Mouse (Mus musculus) cerebellum, postnatal 10 days (tissue): ENCODE results near the gene Camk2n2.
A peak's percentile ranks its signal among the peaks of the same experiment; 100 is the strongest.
"Not testable (repeated sequence)": the region's sequence is repeated elsewhere in the genome, so short reads cannot be mapped to it uniquely, and the experiment has no call there.

ENCODE experiments used
- DNase-seq, 2 experiments: peaks; one replicate each; pipeline ENCODE4 v3.0.0; 2021; ENCODE audit warnings: mixed read lengths in 2 of 2

The Camk2n2 gene

DNA sequence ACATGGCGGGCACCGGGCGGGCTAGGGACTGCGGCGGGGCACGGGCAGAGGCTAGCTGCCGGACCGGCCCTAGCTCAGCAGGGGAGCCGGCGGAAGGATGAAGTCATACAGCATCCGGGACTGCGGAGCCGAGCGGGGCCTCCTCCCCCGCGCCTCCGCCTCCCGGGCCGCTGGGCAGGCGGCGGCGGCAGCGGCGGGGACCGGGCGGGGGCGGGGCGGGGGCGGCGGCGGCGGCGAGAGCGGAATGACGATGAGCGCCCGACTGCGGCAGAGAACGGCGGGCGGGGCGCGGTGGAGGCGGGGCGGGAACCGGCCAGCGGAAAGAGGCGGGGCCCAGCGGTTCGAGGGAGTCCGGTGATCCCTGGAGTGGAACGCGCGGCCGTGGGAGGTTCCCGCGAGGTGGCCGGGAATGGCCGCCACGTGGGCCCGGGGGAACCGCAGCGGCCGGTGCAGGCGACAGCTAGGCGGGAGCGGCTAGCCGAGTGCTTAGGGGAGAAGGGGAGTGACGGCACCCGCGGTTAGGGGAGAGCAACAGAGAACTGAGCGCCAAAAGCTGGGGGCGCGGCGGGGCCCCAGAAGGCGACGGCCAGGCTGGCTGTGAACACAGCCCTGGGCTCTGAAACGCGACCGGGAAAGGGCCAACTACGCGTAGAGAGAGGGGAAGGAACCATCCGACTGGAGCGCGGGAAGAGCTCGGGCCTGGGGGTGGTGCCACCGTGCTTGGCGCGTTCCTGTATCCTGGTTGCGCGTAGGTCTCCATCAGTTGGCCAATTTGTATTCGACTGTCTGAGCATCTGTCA, at the start of gene Camk2n2:
Camk2n2 (minus strand) TSS at position 97 of the 800 bp plus-strand sequence.
- peak; percentile 88 to 90 for DNase-seq

DNA sequence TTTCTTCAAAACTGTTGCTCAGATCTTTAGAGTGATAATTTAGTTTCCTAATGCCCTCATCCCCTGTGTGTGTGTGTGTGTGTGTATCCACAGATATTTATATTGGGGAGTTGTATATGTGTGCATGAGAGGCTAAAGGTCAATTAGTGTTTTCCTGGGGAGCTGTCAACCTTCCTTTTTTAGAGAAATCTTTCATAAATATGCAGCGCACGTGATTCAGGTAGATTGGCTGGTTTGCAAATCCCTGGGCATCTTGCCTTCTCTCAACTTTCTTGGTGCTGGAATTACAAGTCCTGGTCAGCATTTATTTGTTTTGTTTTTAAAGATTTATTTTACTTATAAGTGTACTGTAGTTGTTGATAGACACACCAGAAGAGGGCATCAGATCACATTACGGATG, 49.2 kb upstream of the Camk2n2 start:
- DNase-seq, result no peak

- not testable (repeated sequence) for DNase-seq
Observed at GRCm38 (mm10) chr16:20668013-20668412, 46.9 kb upstream of the Camk2n2 start, which contains the start of gene Eif4g1. Gene Eif4g1 (plus strand): TSS chr16:20668313.

- DNase-seq, result no peak
Observed at GRCm38 (mm10) chr16:20657661-20658060, 36.6 kb upstream of the Camk2n2 start.

DNA sequence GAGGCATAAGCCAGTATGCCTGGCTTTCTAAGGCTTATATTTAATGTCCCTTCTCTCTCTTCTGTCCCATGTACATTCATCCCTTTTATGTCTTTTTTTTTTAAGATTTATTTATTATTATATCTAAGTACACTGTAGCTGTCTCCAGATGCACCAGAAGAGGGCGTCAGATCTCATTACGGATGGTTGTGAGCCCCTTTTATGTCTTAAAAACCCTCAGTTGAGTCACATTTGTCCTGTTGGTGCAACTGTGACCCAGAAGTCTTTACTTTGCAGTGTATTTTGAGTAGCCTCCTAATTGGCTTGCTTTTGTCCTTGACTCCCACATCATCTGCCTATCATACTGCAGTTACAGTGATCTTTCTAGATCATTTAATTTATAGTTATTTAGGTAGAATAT, 32.2 kb upstream of the Camk2n2 start:
- DNase-seq, result no peak

DNA sequence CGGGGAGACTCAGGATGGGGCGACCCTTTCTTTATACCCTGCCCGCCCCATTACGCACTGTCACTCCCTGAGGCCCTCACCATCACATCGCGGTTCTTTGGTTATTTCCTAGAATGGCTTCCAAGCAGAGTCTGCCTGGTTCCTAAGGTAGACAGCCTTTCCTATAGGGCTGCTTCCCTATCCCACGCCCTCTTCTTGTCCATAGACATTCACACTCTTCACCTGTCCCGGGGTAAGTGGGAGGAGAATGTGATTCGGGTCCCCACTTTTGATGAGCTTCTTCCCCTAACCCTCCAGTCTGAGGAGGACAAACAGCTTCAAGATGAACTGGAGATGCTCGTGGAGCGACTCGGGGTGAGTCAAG, 30.8 kb upstream of the Camk2n2 start:
- DNase-seq, result no peak

DNA sequence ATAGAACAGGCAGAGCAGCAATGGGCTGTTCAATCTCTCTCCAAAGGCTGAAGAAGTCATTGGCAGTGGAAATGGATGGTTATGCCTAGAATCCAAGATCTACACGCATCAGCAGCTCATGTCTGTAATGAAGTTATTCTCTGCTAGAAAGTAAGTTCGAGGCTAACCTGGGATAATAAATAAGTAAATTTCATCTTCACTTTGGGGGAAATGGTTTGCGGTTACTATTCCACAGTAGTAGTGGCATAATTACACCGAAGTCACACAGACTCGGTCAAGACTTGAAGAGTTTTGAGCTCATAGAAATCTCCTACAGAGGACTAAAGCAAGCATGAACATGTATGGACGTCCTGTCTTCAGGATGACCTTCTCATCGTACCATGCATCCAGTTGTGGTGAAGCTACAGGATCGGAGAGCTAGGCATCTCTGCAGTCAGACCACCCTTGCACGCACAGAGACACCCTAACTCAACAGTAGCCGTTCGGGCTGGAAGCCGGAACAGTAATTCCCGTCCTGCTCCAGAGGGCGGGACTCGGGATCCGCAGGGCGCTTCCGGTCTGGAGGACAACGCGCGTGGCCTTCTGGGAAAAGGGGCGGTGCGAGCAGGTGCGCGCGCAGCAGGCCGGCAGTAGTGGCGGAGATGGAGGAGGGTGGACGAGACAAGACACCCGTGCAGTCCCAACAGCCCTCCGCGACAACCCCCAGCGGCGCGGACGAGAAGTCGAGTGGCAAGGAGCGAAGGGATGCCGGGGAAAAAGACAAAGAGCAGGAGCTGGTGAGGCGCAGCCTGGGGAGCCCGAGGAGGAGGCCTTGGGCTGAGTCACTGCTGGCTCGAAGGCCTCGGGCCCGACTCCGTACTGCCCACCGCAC, 30.2 kb upstream of the Camk2n2 start, which contains the start of gene Psmd2:
Psmd2 (plus strand) TSS at position 577 of the 871 bp plus-strand sequence.
- DNase-seq, result peak; percentile 99

GRCm38 (mm10) chr16:20643911-20644310, 22.8 kb upstream of the Camk2n2 start:
- DNase-seq, result no peak

DNA sequence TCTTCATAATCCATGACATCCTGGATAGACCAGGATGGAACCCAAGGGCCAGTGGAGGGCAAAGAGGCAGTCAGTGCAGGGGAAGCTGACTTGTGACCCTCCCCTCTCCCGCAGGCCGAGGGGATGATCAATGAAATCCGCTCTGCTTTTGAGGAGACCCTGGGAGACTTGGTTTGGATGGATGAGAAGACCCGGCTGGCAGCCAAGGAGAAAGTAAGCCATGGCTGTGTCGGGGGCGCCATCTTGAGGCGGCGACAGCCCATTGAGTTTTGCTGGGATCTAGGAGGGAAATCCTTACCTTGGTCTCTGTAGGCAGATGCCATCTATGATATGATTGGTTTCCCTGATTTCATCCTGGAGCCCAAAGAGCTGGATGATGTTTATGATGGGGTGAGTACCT, 21.1 kb upstream of the Camk2n2 start:
- DNase-seq, result peak; percentile 94 to 95

DNA sequence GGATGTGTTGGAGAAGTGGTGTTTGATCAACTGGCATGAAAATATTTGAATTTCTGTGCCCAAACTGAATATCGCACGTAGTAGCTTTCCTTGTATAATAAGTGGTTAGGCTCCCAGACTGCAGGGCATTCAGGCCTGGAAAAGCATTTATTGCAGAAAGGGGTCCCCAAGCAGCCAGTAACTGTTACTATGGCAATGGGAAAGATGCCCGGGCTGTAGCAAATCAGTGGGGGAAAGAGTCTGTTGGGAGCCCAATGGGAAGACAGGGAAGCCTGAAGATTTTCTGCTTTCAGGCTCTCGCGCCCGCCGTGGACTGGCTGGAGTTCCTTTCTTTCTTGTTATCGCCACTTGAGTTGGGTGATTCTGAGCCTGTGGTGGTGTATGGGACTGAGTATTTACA, 17.3 kb upstream of the Camk2n2 start:
- peak; percentile 73 to 78 for DNase-seq

GRCm38 (mm10) chr16:20637410-20637809, 16.3 kb upstream of the Camk2n2 start:
- DNase-seq, result no peak

- peak; percentile 73 to 79 for DNase-seq
Observed at GRCm38 (mm10) chr16:20629731-20630634, 8.9 kb upstream of the Camk2n2 start, which contains the start of gene Ece2. Gene Ece2 (plus strand): TSS chr16:20629828.

DNA sequence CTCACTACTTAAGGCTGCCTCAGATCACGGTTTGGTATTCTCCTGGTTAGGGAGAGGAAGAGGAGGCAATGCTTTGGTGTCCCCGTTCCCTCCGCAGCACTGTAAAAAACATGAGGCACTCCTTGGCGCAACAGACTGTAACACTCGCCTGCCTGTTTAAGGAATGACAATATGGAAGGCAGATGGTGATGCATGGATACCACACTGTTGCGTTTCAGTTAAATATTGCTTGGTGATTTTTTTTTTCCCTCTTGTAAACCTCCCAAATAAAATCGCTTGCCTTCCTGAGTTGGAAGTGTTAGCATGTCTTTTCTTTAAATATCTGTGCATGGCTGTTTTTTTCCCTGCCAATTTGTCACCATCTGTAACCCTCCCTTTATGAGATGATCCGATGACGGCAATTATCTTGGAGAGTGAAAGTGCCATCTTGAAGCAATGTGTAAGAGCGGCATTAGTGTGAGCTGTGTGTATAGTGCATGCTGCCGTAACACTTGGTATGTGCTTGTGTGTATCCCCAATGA, 7.8 kb upstream of the Camk2n2 start:
- DNase-seq, result no peak

- DNase-seq, result no peak
Observed at GRCm38 (mm10) chr16:20623211-20623610, 2.1 kb upstream of the Camk2n2 start.

DNA sequence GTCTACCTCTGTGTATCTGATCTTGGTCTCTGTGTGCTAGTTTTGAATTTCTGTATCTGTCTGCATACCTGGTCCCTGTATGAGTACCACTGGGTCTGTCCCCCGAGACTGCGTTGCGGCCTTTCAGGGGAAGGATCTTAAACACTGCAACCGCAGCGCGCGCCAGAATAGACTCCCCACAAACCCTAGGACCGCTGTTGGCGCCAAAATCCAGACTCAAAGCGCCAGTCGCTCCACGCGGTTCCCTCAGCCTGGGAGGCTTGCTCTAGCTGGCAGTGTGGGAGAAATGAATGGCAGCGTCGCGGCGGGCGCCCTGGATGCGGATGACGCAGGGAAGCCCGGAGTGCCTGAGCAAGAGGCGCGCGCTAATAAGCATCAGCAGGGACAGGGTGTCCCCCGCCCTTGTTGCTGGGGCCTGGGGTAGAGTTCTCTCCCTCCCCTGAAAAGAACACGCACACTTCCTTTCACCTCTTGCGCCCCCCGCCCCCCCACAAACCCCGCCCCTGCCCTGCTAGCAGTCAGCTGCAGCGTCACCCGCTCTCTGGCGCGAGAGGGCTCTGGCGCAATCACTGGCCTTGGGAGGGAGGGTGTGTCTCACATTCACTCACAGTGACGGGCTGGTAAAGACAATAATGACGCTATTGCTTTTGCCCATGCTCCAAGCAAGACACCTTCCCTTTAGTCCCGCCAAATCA, 1.1 kb upstream of the Camk2n2 start:
- DNase-seq, result peak; percentile 77 to 83

GRCm38 (mm10) chr16:20620751-20621190, 316 bp downstream of the Camk2n2 start:
- peak in 1 of 2 experiments; percentile 62 for DNase-seq

GRCm38 (mm10) chr16:20620399-20620735, 720 bp downstream of the Camk2n2 start:
- peak in 1 of 2 experiments; percentile 60 for DNase-seq

DNA sequence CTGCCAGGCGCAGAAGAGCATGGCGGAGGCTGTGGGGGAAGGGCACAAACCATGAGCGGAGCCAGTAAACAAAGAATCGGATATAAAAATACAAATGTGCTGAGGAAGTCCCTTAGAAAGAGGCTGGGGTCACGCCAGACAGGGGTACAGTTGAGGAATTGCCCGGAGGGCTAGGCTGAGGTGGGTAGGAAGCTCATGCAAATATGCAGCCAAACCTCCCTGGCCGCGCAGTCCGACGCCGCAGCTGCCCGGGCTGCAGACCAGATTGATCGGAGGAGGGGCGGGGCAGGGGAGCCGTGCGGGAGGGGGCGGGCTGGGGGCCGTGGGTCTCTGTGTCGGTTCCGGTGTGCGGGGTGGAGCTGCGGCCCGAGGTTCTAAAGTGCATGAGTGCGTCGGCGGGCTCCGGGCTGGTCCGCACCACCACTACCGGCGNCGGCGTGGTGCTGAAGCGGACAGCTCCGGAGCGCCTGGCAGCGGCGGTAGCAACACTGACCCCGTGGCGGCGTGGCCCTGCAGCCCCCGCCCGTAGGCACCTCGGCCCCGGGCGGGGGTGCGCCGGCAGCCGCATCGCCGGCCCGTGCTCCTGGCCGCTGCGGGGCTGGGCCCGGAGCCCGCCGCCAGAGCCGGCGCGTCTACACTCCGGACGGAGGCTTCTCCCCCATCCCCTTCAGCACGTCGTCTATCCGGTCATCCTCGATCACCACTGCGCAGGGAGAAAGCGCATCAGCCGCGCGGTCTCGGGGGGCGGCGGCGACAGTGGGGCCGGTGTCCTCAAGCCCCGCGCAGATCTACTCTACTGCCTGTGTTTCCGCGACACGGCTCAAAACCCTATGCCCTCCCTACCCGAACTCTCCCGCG, 1.3 kb downstream of the Camk2n2 start:
- peak; percentile 70 to 75 for DNase-seq

- peak; percentile 88 to 89 for DNase-seq
Observed at GRCm38 (mm10) chr16:20611357-20612227, 9.5 kb downstream of the Camk2n2 start, which contains the start of the genes Eef1akmt4, Gm49333 and Alg3. Gene Eef1akmt4 (plus strand): TSS chr16:20611593. Gene Gm49333 (plus strand): TSS chr16:20611610. Gene Alg3 (minus strand): TSS chr16:20611735.
